14 mouse cellular contexts compared by ENCODE assay signal in genomic region chrX:48076806-48077425, GRCm38 (mm10). TPM values are rescaled to one million over a fixed set of nuclear protein-coding genes. Genes with fewer than 3 reads are reported as not detected.
A peak's percentile ranks its signal among the peaks of the same experiment; 100 is the strongest.
DNase-seq lines count a peak whose midpoint lies in the region; ATAC-seq lines count a peak whose summit lies in the region.
"Had no signal": no experiment of that assay in that cellular context is flagged by ENCODE, and none has a peak within 500 bp of the region (broad histone marks: within the 10 kb centered on the region; RNA-seq: fewer than 3 reads in every experiment).

No protein-coding gene starts in this region.

- no peaks in the 10 kb centered on the region for H3K9me3 ChIP-seq in forebrain, embryonic 14.5 days (replicated peaks; ENCODE audit: control insufficient read depth, low read length)
- no peaks in the 10 kb centered on the region for H3K9me3 ChIP-seq in forebrain, embryonic 11.5 days (ENCODE audit: control insufficient read depth, low read length)
- H3K9me3 ChIP-seq: embryonic facial prominence, embryonic 13.5 days; heart, embryonic 13.5 days; limb, embryonic 12.5 days had no signal

- no peak overlapping the region for H3K4me3 ChIP-seq in forebrain, embryonic 14.5 days (ENCODE audit: low read depth, low read length)
- no peak overlapping the region for H3K4me3 ChIP-seq in forebrain, embryonic 11.5 days (ENCODE audit: low read depth, low read length)
- H3K4me3 ChIP-seq: embryonic facial prominence, embryonic 13.5 days; heart, embryonic 13.5 days; limb, embryonic 12.5 days had no signal

- 86% methylated on average over 4 of the region's 4 CpGs for WGBS in forebrain, embryonic 14.5 days
- 89% methylated on average over 4 of the region's 4 CpGs for WGBS in forebrain, embryonic 11.5 days

- no peaks in the 10 kb centered on the region for H3K27me3 ChIP-seq in forebrain, embryonic 14.5 days (replicated peaks; ENCODE audit: control insufficient read depth, insufficient read depth, low read length)
- H3K27me3 ChIP-seq in forebrain, embryonic 11.5 days (ENCODE audit: control insufficient read depth, insufficient read depth, low read length), result no peaks in the 10 kb centered on the region

- no peak overlapping the region for H3K4me2 ChIP-seq in forebrain, embryonic 14.5 days (ENCODE audit: low read length)
- H3K4me2 ChIP-seq in forebrain, embryonic 11.5 days (ENCODE audit: low read depth, low read length, severe bottlenecking), result no peak overlapping the region
- H3K4me2 ChIP-seq: embryonic facial prominence, embryonic 13.5 days; heart, embryonic 13.5 days; limb, embryonic 12.5 days had no signal

- no peaks in the 10 kb centered on the region for H3K36me3 ChIP-seq in forebrain, embryonic 14.5 days (ENCODE audit: control insufficient read depth, insufficient read depth, low read length)
- no peaks in the 10 kb centered on the region for H3K36me3 ChIP-seq in forebrain, embryonic 11.5 days (ENCODE audit: control insufficient read depth, insufficient read depth, low read length)
- H3K36me3 ChIP-seq: embryonic facial prominence, embryonic 13.5 days; heart, embryonic 13.5 days; limb, embryonic 12.5 days had no signal

- H3K9ac ChIP-seq in forebrain, embryonic 14.5 days (ENCODE audit: low read length), result no peak overlapping the region
- H3K9ac ChIP-seq in forebrain, embryonic 11.5 days (ENCODE audit: low read length), result no peak overlapping the region
- H3K9ac ChIP-seq: embryonic facial prominence, embryonic 13.5 days; heart, embryonic 13.5 days; limb, embryonic 12.5 days had no signal

- DNase-seq in forebrain, embryonic 14.5 days (ENCODE audit: low spot score), result peak; percentile 5
- no peak for DNase-seq in forebrain, embryonic 11.5 days (ENCODE audit: low spot score)
- peak; percentile 9 to 26 for DNase-seq in left cerebral cortex, adult 18-20 months (ENCODE audit: low spot score in 2 of 2)
- no peak for DNase-seq in left cerebral cortex, adult 11 months (ENCODE audit: low spot score)
- DNase-seq in NIH3T3 (ENCODE audit: low read depth), result peak; percentile 92
- DNase-seq in cerebellum, postnatal 25 days, result peak; percentile 23 to 33
- DNase-seq in ovary, adult 18-20 months (ENCODE audit: low spot score), result no peak
- DNase-seq: retina, postnatal 1 day had no signal

- no peak overlapping the region for H3K27ac ChIP-seq in forebrain, embryonic 14.5 days (ENCODE audit: low read depth, low read length)
- H3K27ac ChIP-seq in forebrain, embryonic 11.5 days (ENCODE audit: low read depth, low read length), result no peak overlapping the region
- H3K27ac ChIP-seq: embryonic facial prominence, embryonic 13.5 days; heart, embryonic 13.5 days; limb, embryonic 12.5 days; stomach, postnatal 0 days had no signal

- ATAC-seq in forebrain, embryonic 14.5 days, result no peak
- no peak for ATAC-seq in forebrain, embryonic 11.5 days (replicated peaks; ENCODE audit: low FRiP score)
- ATAC-seq in megakaryocyte, adult 5-6 weeks (ENCODE audit: poor library complexity, severe bottlenecking), result no peak

- H3K4me1 ChIP-seq in forebrain, embryonic 14.5 days (ENCODE audit: control insufficient read depth, insufficient read depth, low read length), result no peaks in the 10 kb centered on the region
- no peaks in the 10 kb centered on the region for H3K4me1 ChIP-seq in forebrain, embryonic 11.5 days (replicated peaks; ENCODE audit: control insufficient read depth, insufficient read depth, low read length)
- H3K4me1 ChIP-seq: heart, embryonic 13.5 days; limb, embryonic 12.5 days had no signal

RNA-seq across cellular contexts. Expression of gene Xpnpep2, which starts 31.6 kb away (rescaled TPM):
- 0.90 and 1.4 TPM in 2 replicates for polyA plus RNA-seq in forebrain, embryonic 14.5 days (2014; fragmentation: Nextera tagmentation; extraction: Ambion mirVana)
- polyA plus RNA-seq in forebrain, embryonic 11.5 days (2014; fragmentation: Nextera tagmentation; extraction: Ambion mirVana), result 1.5 and 2.2 TPM in 2 replicates
- under 1 TPM; 0.26 to 0.45 TPM for total RNA-seq in left cerebral cortex, adult 18-20 months (2021)
- not detected in 2 replicates for total RNA-seq in megakaryocyte, adult 5-6 weeks (2015)
- total RNA-seq in megakaryocyte, adult 5-6 weeks (2017), result not detected in 2 replicates
- total RNA-seq: megakaryocyte progenitor cell, adult 5-6 weeks had no signal

RNA-seq across cellular contexts. Expression of gene Apln, which starts 42.3 kb away (rescaled TPM):
- polyA plus RNA-seq in forebrain, embryonic 14.5 days (2014; fragmentation: Nextera tagmentation; extraction: Ambion mirVana), result 2.4 and 3.5 TPM in 2 replicates
- polyA plus RNA-seq in forebrain, embryonic 11.5 days (2014; fragmentation: Nextera tagmentation; extraction: Ambion mirVana), result 3.8 and 4.0 TPM in 2 replicates
- total RNA-seq in left cerebral cortex, adult 18-20 months (2021), result 10 to 100 TPM; 17.5 to 18.5 TPM
- 0.23 TPM in 1 of 2 replicates, not detected in the other for total RNA-seq in megakaryocyte, adult 5-6 weeks (2015)
- total RNA-seq in megakaryocyte, adult 5-6 weeks (2017), result 0.11 TPM in 1 of 2 replicates, not detected in the other

Comparison
In these comparisons a context has a peak if more than half of its experiments do, and no peak if none do; other contexts are left out.
1. DNase-seq: peak in forebrain, embryonic 14.5 days (single experiment), left cerebral cortex, adult 18-20 months (2 of 2), NIH3T3 (single experiment) and cerebellum, postnatal 25 days (2 of 2); none in forebrain, embryonic 11.5 days (single experiment), left cerebral cortex, adult 11 months (single experiment) and ovary, adult 18-20 months (single experiment).
2. RNA of gene Apln, which starts 42.3 kb away (total RNA-seq): 17.5 to 18.5 TPM in left cerebral cortex, adult 18-20 months; 0.11 to 0.23 TPM in megakaryocyte, adult 5-6 weeks; every median in the first group is over 10 times any median in the second.